Mouse (Mus musculus): Measurements from ENCODE around the gene Tmem60. TPM values are rescaled to one million over a fixed set of nuclear protein-coding genes. Genes with fewer than 3 reads are reported as not detected.

Tmem60 gene
- polyA plus RNA-seq, 1 experiment from 2014 or later: 44.6 TPM

GRCm38 (mm10) chr5:20897446-20898167, 15.6 kb downstream of the Tmem60 start:
- H3K4me3 ChIP-seq (ENCODE audit: low read depth, low read length): no peak overlapping the region
- H3K4me2 ChIP-seq (replicated peaks; ENCODE audit: low read depth): no peak overlapping the region
- H3K4me1 ChIP-seq (replicated peaks; ENCODE audit: control insufficient read depth, insufficient read depth): no peaks in the 10 kb centered on the region
- TF ChIP-seq CTCF (IDR thresholded peaks at IDR 0.05; ENCODE audit: low read depth): no peak
- no peak for TF ChIP-seq EP300 (optimal IDR thresholded peaks at IDR 0.05)
- ATAC-seq (ENCODE audit: low FRiP score, low TSS enrichment) (peak; percentile 78), DNase-seq (ENCODE audit: low spot score) (no peak)
- H3K9ac ChIP-seq (ENCODE audit: low read length): no peak overlapping the region
- H3K9me3 ChIP-seq (ENCODE audit: control insufficient read depth, low read length): no peaks in the 10 kb centered on the region
- WGBS: 82% methylated on average over 2 of the region's 2 CpGs
- no peak overlapping the region for H3K27ac ChIP-seq (replicated peaks)
- no peaks in the 10 kb centered on the region for H3K27me3 ChIP-seq (ENCODE audit: control insufficient read depth, insufficient read depth, low read length)
- peaks cover 6% of the 10 kb centered on the region for H3K36me3 ChIP-seq (ENCODE audit: control insufficient read depth, insufficient read depth, low read length)

GRCm38 (mm10) chr5:20904647-20905046, 22.7 kb downstream of the Tmem60 start:
- DNase-seq (ENCODE audit: low spot score) (no peak), ATAC-seq (ENCODE audit: low FRiP score, low TSS enrichment) (no peak)
- no peak overlapping the region for H3K9ac ChIP-seq (ENCODE audit: low read length)
- no peaks in the 10 kb centered on the region for H3K9me3 ChIP-seq (ENCODE audit: control insufficient read depth, low read length)
- no peak overlapping the region for H3K27ac ChIP-seq (replicated peaks)
- no peak overlapping the region for H3K4me2 ChIP-seq (replicated peaks; ENCODE audit: low read depth)
- TF ChIP-seq EP300 (optimal IDR thresholded peaks at IDR 0.05) (no peak), CTCF (IDR thresholded peaks at IDR 0.05; ENCODE audit: low read depth) (no peak)
- H3K27me3 ChIP-seq (ENCODE audit: control insufficient read depth, insufficient read depth, low read length): no peaks in the 10 kb centered on the region
- H3K36me3 ChIP-seq (ENCODE audit: control insufficient read depth, insufficient read depth, low read length): no peaks in the 10 kb centered on the region
- no peak overlapping the region for H3K4me3 ChIP-seq (ENCODE audit: low read depth, low read length)
- H3K4me1 ChIP-seq (replicated peaks; ENCODE audit: control insufficient read depth, insufficient read depth): no peaks in the 10 kb centered on the region
- 94% methylated on average over 2 of the region's 2 CpGs for WGBS

DNA sequence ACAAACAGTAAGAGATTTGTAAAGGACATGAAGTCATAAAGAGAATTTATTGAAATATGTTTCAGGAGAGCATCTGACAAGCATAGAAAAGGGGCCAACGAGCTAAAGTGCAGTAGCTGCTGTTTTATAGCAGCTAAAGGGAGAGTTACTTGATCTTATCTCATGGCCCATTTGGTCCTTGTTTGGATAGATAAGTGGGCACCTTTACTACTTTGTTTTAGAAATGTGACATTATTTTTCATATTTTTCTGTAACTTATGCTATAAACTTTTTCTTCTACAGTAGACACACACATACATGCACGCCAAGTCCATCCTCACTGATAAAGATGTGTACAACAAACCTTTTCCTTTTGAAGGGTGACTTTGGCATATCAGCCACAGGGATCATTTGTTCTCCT, 23.4 kb downstream of the Tmem60 start:
- Histone ChIP-seq H3K9me3 (ENCODE audit: control insufficient read depth, low read length) (no peaks in the 10 kb centered on the region), H3K4me2 (replicated peaks; ENCODE audit: low read depth) (no peak overlapping the region), H3K27ac (replicated peaks) (no peak overlapping the region), H3K27me3 (ENCODE audit: control insufficient read depth, insufficient read depth, low read length) (no peaks in the 10 kb centered on the region), H3K4me1 (replicated peaks; ENCODE audit: control insufficient read depth, insufficient read depth) (no peaks in the 10 kb centered on the region), H3K9ac (ENCODE audit: low read length) (no peak overlapping the region), H3K36me3 (ENCODE audit: control insufficient read depth, insufficient read depth, low read length) (no peaks in the 10 kb centered on the region), H3K4me3 (ENCODE audit: low read depth, low read length) (no peak overlapping the region)
- ATAC-seq (ENCODE audit: low FRiP score, low TSS enrichment): no peak
- no peak for TF ChIP-seq CTCF (IDR thresholded peaks at IDR 0.05; ENCODE audit: low read depth)
- TF ChIP-seq EP300 (optimal IDR thresholded peaks at IDR 0.05): no peak
- WGBS: 75% methylated on average over 2 of the region's 2 CpGs
- no peak for DNase-seq (ENCODE audit: low spot score)

DNA sequence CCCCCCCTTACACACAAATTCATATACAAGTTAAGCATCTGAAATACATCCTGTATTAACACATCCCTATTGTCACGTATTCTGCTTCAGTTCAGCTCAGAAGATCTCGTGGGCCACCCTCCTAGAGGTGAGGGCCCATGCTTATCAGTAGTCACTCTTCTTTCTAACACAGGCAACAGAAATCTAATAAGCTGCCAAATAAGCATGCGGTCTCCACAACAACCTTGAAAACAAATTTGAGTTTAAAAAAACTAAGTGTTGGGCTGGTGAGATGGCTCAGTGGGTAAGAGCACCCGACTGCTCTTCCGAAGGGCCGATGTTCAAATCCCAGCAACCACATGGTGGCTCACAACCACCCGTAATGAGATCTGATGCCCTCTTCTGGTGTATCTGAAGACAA, 24.2 kb downstream of the Tmem60 start:
- Histone ChIP-seq H3K36me3 (ENCODE audit: control insufficient read depth, insufficient read depth, low read length) (no peaks in the 10 kb centered on the region), H3K9ac (ENCODE audit: low read length) (no peak overlapping the region), H3K4me3 (ENCODE audit: low read depth, low read length) (no peak overlapping the region), H3K4me1 (replicated peaks; ENCODE audit: control insufficient read depth, insufficient read depth) (no peaks in the 10 kb centered on the region), H3K9me3 (ENCODE audit: control insufficient read depth, low read length) (no peaks in the 10 kb centered on the region), H3K4me2 (replicated peaks; ENCODE audit: low read depth) (no peak overlapping the region), H3K27ac (replicated peaks) (no peak overlapping the region), H3K27me3 (ENCODE audit: control insufficient read depth, insufficient read depth, low read length) (no peaks in the 10 kb centered on the region)
- DNase-seq (ENCODE audit: low spot score): no peak
- TF ChIP-seq CTCF (IDR thresholded peaks at IDR 0.05; ENCODE audit: low read depth) (no peak), EP300 (optimal IDR thresholded peaks at IDR 0.05) (no peak)
- no peak for ATAC-seq (ENCODE audit: low FRiP score, low TSS enrichment)
- WGBS: 93% methylated on average over 7 of the region's 7 CpGs

GRCm38 (mm10) chr5:20911741-20912140, 29.8 kb downstream of the Tmem60 start:
- H3K4me3 ChIP-seq (ENCODE audit: low read depth, low read length): no peak overlapping the region
- no peaks in the 10 kb centered on the region for H3K9me3 ChIP-seq (ENCODE audit: control insufficient read depth, low read length)
- DNase-seq (ENCODE audit: low spot score): no peak
- H3K9ac ChIP-seq (ENCODE audit: low read length): no peak overlapping the region
- no peak overlapping the region for H3K4me2 ChIP-seq (replicated peaks; ENCODE audit: low read depth)
- no peaks in the 10 kb centered on the region for H3K4me1 ChIP-seq (replicated peaks; ENCODE audit: control insufficient read depth, insufficient read depth)
- no peaks in the 10 kb centered on the region for H3K27me3 ChIP-seq (ENCODE audit: control insufficient read depth, insufficient read depth, low read length)
- H3K27ac ChIP-seq (replicated peaks): no peak overlapping the region
- WGBS: 76% methylated on average over 2 of the region's 2 CpGs
- TF ChIP-seq CTCF (IDR thresholded peaks at IDR 0.05; ENCODE audit: low read depth) (no peak), EP300 (optimal IDR thresholded peaks at IDR 0.05) (no peak)
- no peak for ATAC-seq (ENCODE audit: low FRiP score, low TSS enrichment)
- no peaks in the 10 kb centered on the region for H3K36me3 ChIP-seq (ENCODE audit: control insufficient read depth, insufficient read depth, low read length)

Measured in stomach, postnatal 0 days (tissue).